Mouse (Mus musculus): ENCODE measurements around the gene Basp1.

The Basp1 gene

DNA sequence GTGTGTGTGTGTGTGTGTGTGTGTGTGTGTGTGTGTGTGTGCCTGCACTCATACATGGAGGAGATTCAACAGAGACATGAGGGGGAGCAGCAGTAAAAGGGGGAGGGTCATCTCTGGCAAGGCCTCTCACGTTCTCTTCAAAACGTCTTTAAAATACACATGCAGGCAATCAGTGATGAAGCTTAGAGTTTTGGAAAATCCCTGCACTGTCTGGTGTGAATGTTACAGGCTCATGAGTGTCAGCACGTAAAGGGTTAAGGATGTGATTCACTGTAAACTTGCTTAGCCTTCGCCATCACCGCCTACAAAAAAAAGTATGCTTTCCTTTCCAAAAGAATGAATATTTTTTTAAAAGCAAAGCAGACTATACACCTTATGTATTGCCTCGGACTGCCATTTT is 2.8 kb upstream of the Basp1 start:
- DNase-seq (ENCODE audit: low read depth, low spot score), result no peak

GRCm38 (mm10) chr15:25415958-25416357 is 2.4 kb upstream of the Basp1 start:
- peak; percentile 56 for DNase-seq (ENCODE audit: low read depth, low spot score)

DNA sequence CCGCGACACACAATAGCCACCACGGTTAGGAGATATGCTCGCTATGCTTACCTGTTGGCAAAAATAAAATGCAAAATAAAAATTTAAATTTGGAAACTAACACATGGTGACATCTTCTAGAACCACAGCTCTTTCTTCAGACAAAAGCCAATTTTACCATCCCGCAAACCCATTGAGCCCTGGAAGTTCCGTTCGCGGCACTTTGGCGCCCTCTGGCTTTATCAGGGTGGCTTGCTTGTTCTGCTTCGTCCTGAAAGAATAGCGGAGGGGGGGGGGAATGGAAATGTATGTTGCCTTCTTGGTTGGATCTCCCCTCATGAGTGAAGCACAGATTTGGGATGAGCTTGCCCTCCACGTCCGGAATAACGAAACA is 1.2 kb upstream of the Basp1 start:
- peak; percentile 94 for DNase-seq (ENCODE audit: low read depth, low spot score)

GRCm38 (mm10) chr15:25414011-25414746 is 615 bp upstream of the Basp1 start:
- peak; percentile 75 for DNase-seq (ENCODE audit: low read depth, low spot score)

DNA sequence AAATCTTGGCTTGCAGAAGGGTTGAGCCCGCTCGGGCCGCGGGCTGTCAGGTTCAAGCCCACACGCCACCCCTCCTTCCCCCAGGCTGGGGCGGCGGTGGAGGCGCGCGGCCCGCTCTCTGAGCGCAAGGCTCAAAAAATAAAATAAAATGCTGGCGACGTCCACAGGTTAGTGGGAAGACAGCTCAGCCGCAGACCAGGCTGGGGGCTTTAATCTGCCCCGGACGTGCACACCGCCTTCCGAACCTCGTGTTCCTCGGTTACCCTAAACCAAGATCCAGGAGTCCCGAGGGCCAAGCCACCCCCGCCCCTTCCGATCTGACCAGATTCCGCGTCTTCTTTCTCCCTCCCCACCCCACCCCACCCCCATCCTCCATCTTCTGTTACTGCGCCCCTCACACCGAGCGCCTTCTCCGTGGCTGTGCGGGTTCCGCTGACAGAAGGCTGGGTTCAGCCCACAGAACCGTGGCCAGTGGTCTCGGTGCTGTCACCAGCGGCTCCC is 753 bp downstream of the Basp1 start:
- peak; percentile 76 for DNase-seq (ENCODE audit: low read depth, low spot score)

DNA sequence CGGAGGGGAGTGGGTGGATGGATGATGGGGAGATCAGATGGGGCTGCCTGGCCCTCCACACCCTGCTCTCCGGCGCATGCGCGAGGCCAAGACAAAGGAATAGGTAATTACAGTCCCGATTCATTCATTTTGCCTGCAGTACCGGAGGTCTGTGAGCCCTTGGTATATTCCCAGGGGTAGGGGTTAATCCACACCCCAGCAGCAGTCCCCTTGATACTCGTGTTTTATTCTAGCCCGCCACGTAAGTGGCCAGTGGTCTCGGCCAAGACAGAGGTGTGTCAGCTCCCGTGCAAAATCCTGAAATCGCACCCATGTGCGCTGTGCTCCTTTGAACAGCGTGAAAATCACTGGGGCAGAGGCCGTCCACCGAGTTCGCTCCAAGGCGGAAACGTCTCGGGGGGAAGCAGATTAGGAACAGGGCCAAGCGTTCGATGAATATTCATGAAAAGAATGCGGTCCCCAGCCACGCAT is 1.4 kb downstream of the Basp1 start:
- peak; percentile 94 for DNase-seq (ENCODE audit: low read depth, low spot score)

DNA sequence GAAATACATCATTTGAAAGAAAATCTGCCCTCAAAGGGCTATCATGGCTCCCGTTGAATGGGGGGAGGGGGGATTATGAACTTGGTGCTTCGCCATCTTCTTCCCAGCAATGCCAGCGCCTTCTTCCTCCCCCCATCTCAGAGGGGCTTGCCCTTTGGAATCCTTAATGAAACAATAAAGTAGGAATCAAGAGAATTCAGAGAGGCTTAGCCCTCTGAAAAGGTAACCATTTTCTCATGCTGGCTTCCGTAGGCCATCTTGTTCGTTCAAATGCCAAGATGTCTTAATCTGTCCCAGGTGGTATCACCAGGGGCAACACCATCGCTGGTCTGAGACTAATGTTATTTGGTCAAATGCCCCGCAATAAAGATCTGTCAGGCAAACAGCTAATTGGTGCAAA is 2.1 kb downstream of the Basp1 start:
- DNase-seq (ENCODE audit: low read depth, low spot score), result peak; percentile 59

- DNase-seq (ENCODE audit: low read depth, low spot score), result no peak
These were observed 7.6 kb downstream of the Basp1 start for GRCm38 (mm10) chr15:25405926-25406325.

DNA sequence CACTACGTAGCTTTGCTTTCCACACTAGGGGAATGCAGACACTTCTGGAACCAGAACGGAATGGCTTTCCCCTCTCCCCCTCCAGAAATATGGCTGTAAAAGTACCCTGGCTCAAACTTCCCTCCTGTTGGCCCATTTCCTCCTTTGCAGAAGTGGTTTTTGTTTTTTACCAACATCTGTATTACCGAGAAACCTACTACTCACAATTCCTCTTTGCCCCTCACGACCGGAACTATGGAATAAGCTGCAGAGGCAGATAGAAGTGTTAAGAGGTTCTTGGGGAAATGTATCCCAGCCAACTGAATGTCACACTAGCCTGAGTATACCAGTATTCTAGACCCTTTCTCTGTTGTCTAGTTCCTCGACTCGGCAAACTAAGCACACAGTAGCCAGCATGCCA is 9.7 kb downstream of the Basp1 start:
- DNase-seq (ENCODE audit: low read depth, low spot score), result no peak

DNA sequence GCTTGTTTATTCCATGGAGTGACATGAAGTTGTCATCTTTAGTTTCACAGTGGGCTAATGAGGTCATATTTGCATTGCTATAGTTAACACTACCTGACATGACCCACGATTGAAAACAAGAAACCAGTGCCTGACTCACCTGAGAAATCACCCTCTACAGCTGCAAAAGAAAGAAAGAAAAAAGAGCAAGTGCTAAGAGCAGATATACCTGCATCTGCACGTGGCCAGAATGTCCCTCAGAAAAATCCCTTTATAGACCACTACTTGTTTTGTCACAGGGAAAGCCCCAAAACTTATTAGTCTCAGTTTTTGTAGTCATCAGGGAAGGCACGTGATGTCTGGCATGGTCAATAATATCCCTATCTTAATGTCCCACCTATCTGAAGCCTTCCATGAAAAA is 11.6 kb downstream of the Basp1 start:
- no peak for DNase-seq (ENCODE audit: low read depth, low spot score)

DNA sequence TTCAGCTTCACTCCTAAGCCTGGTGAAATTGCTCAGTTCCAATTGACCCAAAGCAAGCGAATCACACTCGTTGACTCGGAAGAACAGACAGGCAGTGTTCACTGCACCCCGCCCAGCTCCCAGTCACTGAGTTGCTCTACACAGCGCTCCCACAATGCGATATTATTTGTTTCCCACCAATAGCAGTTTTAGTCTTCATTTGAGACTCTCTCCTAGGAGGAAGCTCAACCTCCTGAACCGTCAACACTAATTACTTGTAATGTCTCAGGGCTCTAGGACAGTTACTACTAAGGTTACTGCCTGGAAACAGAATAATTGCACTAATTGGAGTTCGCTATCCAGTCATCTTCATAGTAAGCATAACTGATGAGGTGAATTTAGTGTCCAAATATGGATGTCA is 13.3 kb downstream of the Basp1 start:
- no peak for DNase-seq (ENCODE audit: low read depth, low spot score)

DNA sequence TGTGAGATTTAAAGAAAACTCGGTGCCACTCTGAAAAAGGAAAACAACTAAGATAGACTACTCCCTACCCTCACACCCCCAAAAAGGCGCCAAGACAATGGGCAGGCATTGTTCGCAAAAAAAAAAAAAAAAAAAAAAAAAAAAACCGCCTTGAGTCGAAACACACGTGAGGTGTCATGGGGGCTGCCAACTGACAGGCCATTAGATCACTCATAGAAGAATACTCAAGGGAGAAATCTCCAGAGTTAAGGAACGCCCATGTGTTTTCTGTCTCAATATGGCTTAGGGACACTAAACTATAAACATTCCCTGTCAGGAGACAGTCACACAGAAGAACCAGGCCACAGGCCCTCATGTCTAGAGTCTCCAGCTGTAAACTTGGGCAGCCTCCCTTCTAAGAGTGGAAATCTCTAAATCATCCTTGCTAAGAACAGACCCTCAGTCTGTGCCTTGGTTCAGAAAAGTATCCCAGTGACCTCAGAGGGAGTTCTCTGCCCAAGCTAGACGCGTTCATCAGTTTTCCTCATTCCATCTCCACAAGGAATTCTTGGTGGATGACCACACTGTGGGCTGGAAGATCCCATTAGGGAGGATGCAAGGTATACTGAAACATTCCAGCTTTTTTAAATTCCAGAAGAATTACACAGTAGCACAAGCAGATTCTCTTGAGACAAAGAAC is 17.5 kb downstream of the Basp1 start:
- peak; percentile 34 for DNase-seq (ENCODE audit: low read depth, low spot score)

GRCm38 (mm10) chr15:25392525-25393099 is 21.0 kb downstream of the Basp1 start:
- no peak for DNase-seq (ENCODE audit: low read depth, low spot score)

GRCm38 (mm10) chr15:25391210-25391609 is 22.4 kb downstream of the Basp1 start:
- no peak for DNase-seq (ENCODE audit: low read depth, low spot score)

- no peak for DNase-seq (ENCODE audit: low read depth, low spot score)
These were observed 26.0 kb downstream of the Basp1 start for GRCm38 (mm10) chr15:25387572-25387971.

- DNase-seq (ENCODE audit: low read depth, low spot score), result no peak
These were observed 33.5 kb downstream of the Basp1 start for GRCm38 (mm10) chr15:25380051-25380450.

GRCm38 (mm10) chr15:25378707-25379106 is 34.9 kb downstream of the Basp1 start:
- no peak for DNase-seq (ENCODE audit: low read depth, low spot score)

DNA sequence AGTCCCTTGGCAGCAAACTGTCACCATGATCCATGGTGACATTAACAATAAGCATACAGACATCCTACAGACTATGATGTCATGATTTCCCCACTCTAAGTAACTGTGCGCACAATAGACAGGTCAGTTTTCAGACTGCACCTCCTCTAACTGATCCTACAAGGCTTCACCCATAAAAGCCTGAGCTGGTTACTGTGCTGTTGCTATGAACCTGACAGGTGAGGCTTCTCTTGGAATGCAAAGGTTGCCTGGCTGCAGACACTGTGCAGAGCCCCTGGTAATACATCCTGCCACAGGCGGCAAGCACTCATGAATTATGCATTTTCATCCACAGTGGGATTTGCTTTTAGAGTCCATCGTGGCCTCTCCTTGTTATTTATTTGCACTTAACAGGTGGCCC is 36.6 kb downstream of the Basp1 start:
- DNase-seq (ENCODE audit: low read depth, low spot score), result peak; percentile 51

- DNase-seq (ENCODE audit: low read depth, low spot score), result no peak
These were observed 40.1 kb downstream of the Basp1 start for GRCm38 (mm10) chr15:25373486-25373885.

GRCm38 (mm10) chr15:25369522-25369921 is 44.0 kb downstream of the Basp1 start:
- no peak for DNase-seq (ENCODE audit: low read depth, low spot score)

DNA sequence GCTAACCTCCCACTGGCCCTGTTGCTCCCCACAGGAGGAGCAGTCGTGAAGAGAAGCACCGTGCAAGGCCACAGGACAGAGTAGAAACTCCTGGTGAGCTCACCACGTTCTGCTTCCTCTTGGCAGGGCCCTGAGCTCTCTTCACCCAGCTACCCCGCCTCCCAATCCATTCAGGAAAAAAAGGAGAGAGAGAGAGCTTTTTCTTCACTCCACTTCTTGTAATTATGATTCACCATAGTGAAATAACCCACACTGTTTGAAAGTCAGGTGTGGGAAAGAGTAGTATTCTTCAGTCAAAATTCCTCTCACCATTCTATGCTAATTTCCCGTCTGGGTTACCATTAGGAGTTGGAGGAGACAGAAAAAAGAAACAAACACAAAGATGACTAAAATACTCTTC is 48.1 kb downstream of the Basp1 start:
- DNase-seq (ENCODE audit: low read depth, low spot score), result no peak

DNA sequence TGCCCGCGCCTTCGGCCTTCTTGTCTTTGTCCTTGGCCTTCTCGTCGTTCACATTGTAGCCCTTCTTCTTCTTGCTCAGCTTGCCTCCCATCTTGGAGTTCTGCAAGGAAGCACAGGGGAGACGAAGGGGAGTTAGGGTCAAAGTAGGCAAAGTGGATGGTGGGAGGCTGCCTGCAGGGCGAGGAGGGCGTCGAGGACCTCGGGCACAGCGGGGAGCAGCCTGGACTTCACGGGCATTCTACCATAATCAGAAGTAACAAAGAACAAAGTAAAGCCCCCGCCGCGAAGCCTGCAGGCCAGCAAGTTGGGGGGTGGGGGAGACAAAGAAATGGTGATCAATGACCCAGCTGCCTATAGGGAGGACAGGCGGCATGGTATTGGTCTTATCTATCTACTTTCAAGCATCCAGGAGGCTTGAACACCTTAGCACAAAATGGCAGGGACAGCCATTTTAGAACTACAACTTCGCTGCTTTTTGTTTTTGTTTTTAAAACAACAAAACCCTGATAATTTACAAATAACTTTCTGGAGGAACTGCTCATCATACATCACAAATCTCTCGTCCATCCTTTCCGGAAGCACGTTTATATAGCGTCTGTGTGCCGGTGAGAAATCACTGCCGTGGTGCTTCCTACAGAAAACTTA is 48.6 kb downstream of the Basp1 start:
- DNase-seq (ENCODE audit: low read depth, low spot score), result peak; percentile 47

Data from mesoderm, embryonic 11.5 days (tissue).